Mouse (Mus musculus): ENCODE data around the gene Pyroxd2. TPM values are rescaled to one million over a fixed set of nuclear protein-coding genes. Genes with fewer than 3 reads are reported as not detected.
"Not testable (repeated sequence)": the region's sequence is repeated elsewhere in the genome, so short reads cannot be mapped to it uniquely, and the experiment has no call there.

The Pyroxd2 gene
- polyA plus RNA-seq (2012; rRNA removed), result 5.0 and 5.4 TPM in 2 replicates

- peak; percentile 76 for DNase-seq
- WGBS, result 7% methylated on average over 22 of the region's 22 CpGs
- TF ChIP-seq CTCF (IDR thresholded peaks at IDR 0.05; ENCODE audit: insufficient read depth, low read length) (no peak), POLR2A (IDR thresholded peaks at IDR 0.05; ENCODE audit: borderline replicate concordance, extremely low read depth, low read depth, low read length) (no peak)
- Histone ChIP-seq H3K4me3 (replicated peaks; ENCODE audit: extremely low read depth, low read depth, low read length) (peak within 1 kb of the TSS; percentile 62), H3K4me1 (ENCODE audit: control insufficient read depth, insufficient read depth, low read length) (peaks cover 10% of the 10 kb centered on the region)
Measured at GRCm38 (mm10) chr19:42752363-42752931, at the start of gene Pyroxd2. Pyroxd2 (minus strand) TSS chr19:42752775.

- 64% methylated on average over 2 of the region's 2 CpGs for WGBS
- H3K4me3 ChIP-seq (replicated peaks; ENCODE audit: extremely low read depth, low read depth, low read length), result no peak overlapping the region
- DNase-seq, result no peak
- no peak for TF ChIP-seq CTCF (IDR thresholded peaks at IDR 0.05; ENCODE audit: insufficient read depth, low read length)
- TF ChIP-seq POLR2A (IDR thresholded peaks at IDR 0.05; ENCODE audit: borderline replicate concordance, extremely low read depth, low read depth, low read length), result no peak
- no peaks in the 10 kb centered on the region for H3K4me1 ChIP-seq (ENCODE audit: control insufficient read depth, insufficient read depth, low read length)
Measured at GRCm38 (mm10) chr19:42797866-42798265, 45.3 kb upstream of the Pyroxd2 start.

GRCm38 (mm10) chr19:42795801-42796200 is 43.2 kb upstream of the Pyroxd2 start:
- WGBS, result 36% methylated on average over 9 of the region's 9 CpGs
- DNase-seq, result no peak
- TF ChIP-seq CTCF (IDR thresholded peaks at IDR 0.05; ENCODE audit: insufficient read depth, low read length), result no peak
- TF ChIP-seq POLR2A (IDR thresholded peaks at IDR 0.05; ENCODE audit: borderline replicate concordance, extremely low read depth, low read depth, low read length), result no peak
- Histone ChIP-seq H3K4me1 (ENCODE audit: control insufficient read depth, insufficient read depth, low read length) (no peaks in the 10 kb centered on the region), H3K4me3 (replicated peaks; ENCODE audit: extremely low read depth, low read depth, low read length) (no peak overlapping the region)

GRCm38 (mm10) chr19:42794914-42795613 is 42.5 kb upstream of the Pyroxd2 start:
- DNase-seq, result peak; percentile 88
- Histone ChIP-seq H3K4me1 (ENCODE audit: control insufficient read depth, insufficient read depth, low read length) (no peaks in the 10 kb centered on the region), H3K4me3 (replicated peaks; ENCODE audit: extremely low read depth, low read depth, low read length) (no peak overlapping the region)
- no peak for TF ChIP-seq POLR2A (IDR thresholded peaks at IDR 0.05; ENCODE audit: borderline replicate concordance, extremely low read depth, low read depth, low read length)
- TF ChIP-seq CTCF (IDR thresholded peaks at IDR 0.05; ENCODE audit: insufficient read depth, low read length), result peak; percentile 92
- WGBS, result 2% methylated on average over 31 of the region's 31 CpGs

- 22% methylated on average over 5 of the region's 5 CpGs for whole genome bisulfite sequencing
- DNase-seq, result no peak
Measured at GRCm38 (mm10) chr19:42788311-42788710, 35.7 kb upstream of the Pyroxd2 start.

GRCm38 (mm10) chr19:42785562-42786220 is 33.1 kb upstream of the Pyroxd2 start:
- Histone ChIP-seq H3K4me1 (ENCODE audit: control insufficient read depth, insufficient read depth, low read length) (no peaks in the 10 kb centered on the region), H3K4me3 (replicated peaks; ENCODE audit: extremely low read depth, low read depth, low read length) (no peak overlapping the region)
- no peak for TF ChIP-seq POLR2A (IDR thresholded peaks at IDR 0.05; ENCODE audit: borderline replicate concordance, extremely low read depth, low read depth, low read length)
- TF ChIP-seq CTCF (IDR thresholded peaks at IDR 0.05; ENCODE audit: insufficient read depth, low read length), result no peak
- 68% methylated on average over 8 of the region's 8 CpGs for WGBS
- DNase-seq, result no peak

More at GRCm38 (mm10) chr19:42788311-42788710, 35.7 kb upstream of the Pyroxd2 start:
- H3K4me1 ChIP-seq (ENCODE audit: control insufficient read depth, insufficient read depth, low read length), result no peaks in the 10 kb centered on the region
- TF ChIP-seq CTCF (IDR thresholded peaks at IDR 0.05; ENCODE audit: insufficient read depth, low read length) (no peak), POLR2A (IDR thresholded peaks at IDR 0.05; ENCODE audit: borderline replicate concordance, extremely low read depth, low read depth, low read length) (no peak)
- no peak overlapping the region for H3K4me3 ChIP-seq (replicated peaks; ENCODE audit: extremely low read depth, low read depth, low read length)

- Histone ChIP-seq H3K4me3 (replicated peaks; ENCODE audit: extremely low read depth, low read depth, low read length) (no peak overlapping the region), H3K4me1 (ENCODE audit: control insufficient read depth, insufficient read depth, low read length) (no peaks in the 10 kb centered on the region)
- no peak for DNase-seq
- 29% methylated on average over 2 of the region's 2 CpGs for WGBS
- TF ChIP-seq CTCF (IDR thresholded peaks at IDR 0.05; ENCODE audit: insufficient read depth, low read length) (no peak), POLR2A (IDR thresholded peaks at IDR 0.05; ENCODE audit: borderline replicate concordance, extremely low read depth, low read depth, low read length) (no peak)
Measured at GRCm38 (mm10) chr19:42785129-42785528, 32.6 kb upstream of the Pyroxd2 start.

- not testable (repeated sequence) for DNase-seq; H3K4me1 ChIP-seq (ENCODE audit: control insufficient read depth, insufficient read depth, low read length)
- H3K4me3 ChIP-seq (replicated peaks; ENCODE audit: extremely low read depth, low read depth, low read length), result peak overlapping the region; percentile 68
- 43% methylated on average over 7 of the region's 7 CpGs for WGBS
Measured at GRCm38 (mm10) chr19:42780156-42780538, 27.6 kb upstream of the Pyroxd2 start.

- Histone ChIP-seq H3K4me1 (ENCODE audit: control insufficient read depth, insufficient read depth, low read length) (0 out of 2 replicates have a peak, but pooled peaks cover 3% of the 10 kb centered on the region), H3K4me3 (replicated peaks; ENCODE audit: extremely low read depth, low read depth, low read length) (peak within 1 kb of the TSS; percentile 68)
- DNase-seq, result peak; percentile 86
- TF ChIP-seq POLR2A (IDR thresholded peaks at IDR 0.05; ENCODE audit: borderline replicate concordance, extremely low read depth, low read depth, low read length) (peak; percentile 34; the same call in 1 of the 2 replicates), CTCF (IDR thresholded peaks at IDR 0.05; ENCODE audit: insufficient read depth, low read length) (no peak)
- under 1% methylated on average over 43 of the region's 43 CpGs for WGBS
Measured at GRCm38 (mm10) chr19:42779531-42780155, 27.1 kb upstream of the Pyroxd2 start, which contains the start of gene Hps1. Hps1 (minus strand) TSS chr19:42779978.
